Comparison of ENCODE assay signal across 21 mouse cellular contexts in genomic region chr17:31732176-31732880, GRCm38 (mm10). TPM values are rescaled to one million over a fixed set of nuclear protein-coding genes. Genes with fewer than 3 reads are reported as not detected.
"Had no signal": no experiment of that assay in that cellular context is flagged by ENCODE, and none has a peak within 500 bp of the region (broad histone marks: within the 10 kb centered on the region; RNA-seq: fewer than 3 reads in every experiment).

No protein-coding gene starts in this region.

- H3K4me2 ChIP-seq: kidney, embryonic 15.5 days; liver, embryonic 12.5 days; lung, embryonic 14.5 days; midbrain, embryonic 15.5 days; neural tube, embryonic 13.5 days; stomach, embryonic 15.5 days had no signal

- H3K9me3 ChIP-seq: kidney, embryonic 15.5 days; limb, embryonic 10.5 days; liver, embryonic 12.5 days; midbrain, embryonic 10.5 days; midbrain, embryonic 15.5 days; neural tube, embryonic 13.5 days; stomach, embryonic 15.5 days had no signal

- H3K36me3 ChIP-seq: kidney, embryonic 15.5 days; limb, embryonic 10.5 days; liver, embryonic 12.5 days; midbrain, embryonic 10.5 days; midbrain, embryonic 15.5 days; neural tube, embryonic 13.5 days; stomach, embryonic 15.5 days had no signal

- ATAC-seq: liver, embryonic 12.5 days; midbrain, embryonic 15.5 days had no signal

- H3K4me3 ChIP-seq: kidney, embryonic 15.5 days; left cerebral cortex, adult 2 months; limb, embryonic 10.5 days; liver, embryonic 12.5 days; midbrain, embryonic 10.5 days; midbrain, embryonic 15.5 days; neural tube, embryonic 13.5 days; stomach, embryonic 15.5 days had no signal

- H3K9ac ChIP-seq: kidney, embryonic 15.5 days; liver, embryonic 12.5 days; lung, embryonic 14.5 days; midbrain, embryonic 15.5 days; neural tube, embryonic 13.5 days; stomach, embryonic 15.5 days had no signal

- H3K4me1 ChIP-seq: liver, embryonic 12.5 days had no signal

- H3K27me3 ChIP-seq: kidney, embryonic 15.5 days; liver, embryonic 12.5 days; midbrain, embryonic 15.5 days; neural tube, embryonic 13.5 days; stomach, embryonic 15.5 days had no signal

- DNase-seq: kidney, adult 2 months; kidney, postnatal 14 days; lung, embryonic 14.5 days; lung, postnatal 10 days; lung, postnatal 4 days; retina, postnatal 1 day; right cerebral cortex, postnatal 4 days; spleen, adult 18-20 months; thymus, adult 18-20 months; thymus, postnatal 25 days had no signal

- H3K27ac ChIP-seq: kidney, embryonic 15.5 days; left cerebral cortex, adult 2 months; limb, embryonic 10.5 days; liver, embryonic 12.5 days; midbrain, embryonic 10.5 days; midbrain, embryonic 15.5 days; neural tube, embryonic 13.5 days; stomach, embryonic 15.5 days had no signal

RNA-seq across cellular contexts. Expression of gene Cryaa, which starts 54.7 kb away (rescaled TPM):
- total RNA-seq: left cerebral cortex, adult 2 months; megakaryocyte, adult 5-6 weeks had no signal
- polyA plus RNA-seq: limb, embryonic 10.5 days; liver, embryonic 12.5 days; liver, embryonic 16.5 days; lung, embryonic 14.5 days; midbrain, embryonic 10.5 days; neural tube, embryonic 13.5 days; urinary bladder, adult 2 months had no signal
